Mouse (Mus musculus): ENCODE results near the gene Mettl8. TPM values are rescaled to one million over a fixed set of nuclear protein-coding genes. Genes with fewer than 3 reads are reported as not detected.

The Mettl8 gene
- total RNA-seq, 1 experiment: 18.0 TPM

DNA sequence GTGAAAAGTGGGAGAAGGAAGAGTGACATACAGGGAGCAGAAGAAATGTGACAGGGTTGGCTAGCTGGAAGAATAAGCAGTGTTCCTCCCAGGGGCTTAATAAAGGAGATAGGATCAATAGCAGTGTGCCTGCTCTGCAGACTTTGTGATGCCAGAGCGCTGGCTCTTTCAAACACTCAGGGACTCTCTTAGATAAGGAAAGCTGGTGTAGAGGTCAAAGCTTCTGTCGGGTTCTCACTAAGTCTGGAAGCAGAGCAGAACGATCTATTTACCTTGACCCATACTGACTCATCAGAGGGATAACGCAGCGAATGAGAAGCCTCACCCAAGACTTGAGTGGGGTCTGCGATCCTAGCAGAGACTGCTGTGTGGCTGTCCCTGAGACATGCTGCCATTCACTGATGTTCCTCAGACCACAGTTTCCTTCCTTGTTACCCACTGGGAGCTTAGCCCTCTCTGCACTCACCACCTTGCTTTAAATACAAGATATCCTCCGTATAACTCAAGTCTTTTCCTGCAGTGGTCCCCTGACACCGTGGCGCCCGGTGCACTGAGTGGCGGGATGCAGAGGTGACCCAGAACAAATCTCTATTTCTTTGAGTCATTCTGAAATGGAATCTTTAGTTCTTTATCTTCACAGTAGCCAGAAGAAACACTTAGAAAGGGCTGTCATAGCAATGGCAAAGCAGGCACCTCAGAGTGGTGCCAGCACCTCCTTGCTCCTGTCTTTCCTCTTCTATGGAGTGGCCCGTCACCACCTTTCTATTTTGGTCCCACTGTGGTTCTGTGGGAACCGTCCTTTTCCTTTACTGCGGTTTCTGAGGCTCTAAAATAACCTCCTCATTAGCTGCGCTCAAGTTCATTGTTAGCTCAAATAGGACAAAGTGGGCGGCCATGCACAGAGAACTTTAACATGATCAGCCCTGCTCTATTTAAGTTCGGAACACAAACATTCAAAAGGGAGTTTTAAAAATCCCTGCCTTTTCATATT is 65.9 kb downstream of the Mettl8 start:
- no peaks in the 10 kb centered on the region for H3K9me3 ChIP-seq (ENCODE audit: control insufficient read depth, insufficient read depth, low read depth, low read length)
- H3K4me1 ChIP-seq (ENCODE audit: control insufficient read depth in 2 of 2, insufficient read depth in 2 of 2, low read length in 2 of 2, poor library complexity in 1 of 2): no peaks in the 10 kb centered on the region
- in situ Hi-C loops (cut with MboI; ENCODE audit: low sequenced_read_pairs in 2 of 2, unreplicated experiment in 2 of 2): no loop called here
- no peak overlapping the region for H3K9ac ChIP-seq (ENCODE audit: insufficient read depth, low read depth, low read length, poor library complexity, severe bottlenecking)
- TF ChIP-seq ZNF384 (IDR thresholded peaks at IDR 0.05; ENCODE audit: low read depth, low read length): no peak
- TF ChIP-seq HCFC1 (IDR thresholded peaks at IDR 0.05; ENCODE audit: borderline replicate concordance, insufficient read depth, low read length): no peak
- TF ChIP-seq MAFK (IDR thresholded peaks at IDR 0.05; ENCODE audit: insufficient read depth, low read depth, low read length): no peak
- no peak for TF ChIP-seq ZC3H11A (IDR thresholded peaks at IDR 0.05; ENCODE audit: borderline replicate concordance, low read depth, low read length)
- no peak for TF ChIP-seq CHD2 (IDR thresholded peaks at IDR 0.05; ENCODE audit: low read depth, low read length)
- no peaks in the 10 kb centered on the region for H3K36me3 ChIP-seq (ENCODE audit: control insufficient read depth, insufficient read depth, low read length, poor library complexity, severe bottlenecking)
- no peak for DNase-seq (ENCODE audit: low read depth, low spot score)
- no peak overlapping the region for H3K27ac ChIP-seq (ENCODE audit: insufficient read depth, low read depth, low read length, poor library complexity, severe bottlenecking)
- H3K4me3 ChIP-seq (ENCODE audit: insufficient read depth in 1 of 2, low read depth in 1 of 2, low read length in 2 of 2, poor library complexity in 1 of 2, severe bottlenecking in 1 of 2): no peak overlapping the region

- H3K36me3 ChIP-seq (ENCODE audit: control insufficient read depth, insufficient read depth, low read length, poor library complexity, severe bottlenecking): peaks cover 3% of the 10 kb centered on the region; the same call in 1 of the 2 replicates
- TF ChIP-seq HCFC1 (IDR thresholded peaks at IDR 0.05; ENCODE audit: borderline replicate concordance, insufficient read depth, low read length) (no peak), ZC3H11A (IDR thresholded peaks at IDR 0.05; ENCODE audit: borderline replicate concordance, low read depth, low read length) (no peak), MAFK (IDR thresholded peaks at IDR 0.05; ENCODE audit: insufficient read depth, low read depth, low read length) (no peak), CHD2 (IDR thresholded peaks at IDR 0.05; ENCODE audit: low read depth, low read length) (no peak)
- in situ Hi-C loops (cut with MboI; ENCODE audit: low sequenced_read_pairs in 2 of 2, unreplicated experiment in 2 of 2): no loop called here
Observed at GRCm38 (mm10) chr2:70978271-70978670, 77.1 kb downstream of the Mettl8 start.

GRCm38 (mm10) chr2:70974769-70975168 is 80.6 kb downstream of the Mettl8 start:
- Histone ChIP-seq H3K4me1 (ENCODE audit: control insufficient read depth in 2 of 2, insufficient read depth in 2 of 2, low read length in 2 of 2, poor library complexity in 1 of 2) (no peaks in the 10 kb centered on the region), H3K4me3 (ENCODE audit: insufficient read depth in 1 of 2, low read depth in 1 of 2, low read length in 2 of 2, poor library complexity in 1 of 2, severe bottlenecking in 1 of 2) (no peak overlapping the region), H3K27ac (ENCODE audit: insufficient read depth, low read depth, low read length, poor library complexity, severe bottlenecking) (no peak overlapping the region), H3K9ac (ENCODE audit: insufficient read depth, low read depth, low read length, poor library complexity, severe bottlenecking) (no peak overlapping the region), H3K9me3 (ENCODE audit: control insufficient read depth, insufficient read depth, low read depth, low read length) (no peaks in the 10 kb centered on the region), H3K36me3 (ENCODE audit: control insufficient read depth, insufficient read depth, low read length, poor library complexity, severe bottlenecking) (peaks cover under 1% of the 10 kb centered on the region; the same call in 1 of the 2 replicates)
- no peak for DNase-seq (ENCODE audit: low read depth, low spot score)
- in situ Hi-C loops (cut with MboI; ENCODE audit: low sequenced_read_pairs in 2 of 2, unreplicated experiment in 2 of 2): no loop called here
- TF ChIP-seq ZC3H11A (IDR thresholded peaks at IDR 0.05; ENCODE audit: borderline replicate concordance, low read depth, low read length): no peak
- no peak for TF ChIP-seq CHD2 (IDR thresholded peaks at IDR 0.05; ENCODE audit: low read depth, low read length)
- TF ChIP-seq HCFC1 (IDR thresholded peaks at IDR 0.05; ENCODE audit: borderline replicate concordance, insufficient read depth, low read length): no peak
- no peak for TF ChIP-seq MAFK (IDR thresholded peaks at IDR 0.05; ENCODE audit: insufficient read depth, low read depth, low read length)
- TF ChIP-seq ZNF384 (IDR thresholded peaks at IDR 0.05; ENCODE audit: low read depth, low read length): no peak

More at GRCm38 (mm10) chr2:70978271-70978670, 77.1 kb downstream of the Mettl8 start:
- no peak overlapping the region for H3K27ac ChIP-seq (ENCODE audit: insufficient read depth, low read depth, low read length, poor library complexity, severe bottlenecking)
- no peak overlapping the region for H3K4me3 ChIP-seq (ENCODE audit: insufficient read depth in 1 of 2, low read depth in 1 of 2, low read length in 2 of 2, poor library complexity in 1 of 2, severe bottlenecking in 1 of 2)
- H3K4me1 ChIP-seq (ENCODE audit: control insufficient read depth in 2 of 2, insufficient read depth in 2 of 2, low read length in 2 of 2, poor library complexity in 1 of 2): no peaks in the 10 kb centered on the region
- H3K9ac ChIP-seq (ENCODE audit: insufficient read depth, low read depth, low read length, poor library complexity, severe bottlenecking): no peak overlapping the region
- no peaks in the 10 kb centered on the region for H3K9me3 ChIP-seq (ENCODE audit: control insufficient read depth, insufficient read depth, low read depth, low read length)
- DNase-seq (ENCODE audit: low read depth, low spot score): no peak

DNA sequence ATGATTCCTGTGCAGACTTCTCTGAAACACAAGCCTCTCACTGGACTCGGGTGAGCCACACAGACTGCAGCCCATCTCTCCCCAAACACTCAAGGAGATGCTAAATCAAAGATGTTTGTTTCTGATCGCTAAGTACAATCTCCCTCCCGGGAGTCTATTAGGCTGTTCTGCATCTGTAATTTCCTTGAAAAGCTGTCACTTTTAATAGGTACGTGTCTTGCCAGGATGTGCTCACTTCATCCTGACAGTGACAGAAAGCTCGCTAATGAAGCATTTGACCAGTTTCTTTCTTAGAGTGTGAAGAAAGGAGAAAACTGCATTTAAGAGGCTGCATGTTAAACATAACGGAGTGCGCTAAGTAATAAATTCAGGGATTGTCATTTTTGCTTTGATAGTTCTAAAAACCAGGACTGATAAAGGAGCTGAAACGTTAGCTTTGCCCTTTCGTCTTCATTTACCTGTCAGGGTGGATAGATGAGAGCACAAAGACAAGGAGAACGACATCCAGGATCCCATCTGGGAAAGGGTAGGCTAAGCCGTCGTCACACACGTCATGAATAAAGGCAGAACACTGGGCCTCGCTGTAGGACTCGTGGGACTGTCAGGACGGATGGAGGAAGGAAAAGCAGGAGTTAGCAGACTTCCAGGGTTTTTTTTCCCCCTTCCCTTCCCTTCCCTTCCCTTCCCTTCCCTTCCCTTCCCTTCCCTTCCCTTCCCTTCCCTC is 82.4 kb downstream of the Mettl8 start:
- DNase-seq (ENCODE audit: low read depth, low spot score): no peak
- in situ Hi-C loops (cut with MboI; ENCODE audit: low sequenced_read_pairs in 2 of 2, unreplicated experiment in 2 of 2): no loop called here
- H3K4me1 ChIP-seq (ENCODE audit: control insufficient read depth in 2 of 2, insufficient read depth in 2 of 2, low read length in 2 of 2, poor library complexity in 1 of 2): no peaks in the 10 kb centered on the region
- H3K4me3 ChIP-seq (ENCODE audit: insufficient read depth in 1 of 2, low read depth in 1 of 2, low read length in 2 of 2, poor library complexity in 1 of 2, severe bottlenecking in 1 of 2): no peak overlapping the region
- H3K9ac ChIP-seq (ENCODE audit: insufficient read depth, low read depth, low read length, poor library complexity, severe bottlenecking): no peak overlapping the region
- no peak overlapping the region for H3K27ac ChIP-seq (ENCODE audit: insufficient read depth, low read depth, low read length, poor library complexity, severe bottlenecking)
- TF ChIP-seq HCFC1 (IDR thresholded peaks at IDR 0.05; ENCODE audit: borderline replicate concordance, insufficient read depth, low read length) (no peak), ZC3H11A (IDR thresholded peaks at IDR 0.05; ENCODE audit: borderline replicate concordance, low read depth, low read length) (no peak), ZNF384 (IDR thresholded peaks at IDR 0.05; ENCODE audit: low read depth, low read length) (no peak), MAFK (IDR thresholded peaks at IDR 0.05; ENCODE audit: insufficient read depth, low read depth, low read length) (no peak), CHD2 (IDR thresholded peaks at IDR 0.05; ENCODE audit: low read depth, low read length) (no peak)
- H3K36me3 ChIP-seq (ENCODE audit: control insufficient read depth, insufficient read depth, low read length, poor library complexity, severe bottlenecking): no peaks in the 10 kb centered on the region
- no peaks in the 10 kb centered on the region for H3K9me3 ChIP-seq (ENCODE audit: control insufficient read depth, insufficient read depth, low read depth, low read length)
